Mouse (Mus musculus): Measurements from ENCODE around the gene Nthl1.
"Not testable (repeated sequence)": the region's sequence is repeated elsewhere in the genome, so short reads cannot be mapped to it uniquely, and the experiment has no call there.

The Nthl1 gene

DNA sequence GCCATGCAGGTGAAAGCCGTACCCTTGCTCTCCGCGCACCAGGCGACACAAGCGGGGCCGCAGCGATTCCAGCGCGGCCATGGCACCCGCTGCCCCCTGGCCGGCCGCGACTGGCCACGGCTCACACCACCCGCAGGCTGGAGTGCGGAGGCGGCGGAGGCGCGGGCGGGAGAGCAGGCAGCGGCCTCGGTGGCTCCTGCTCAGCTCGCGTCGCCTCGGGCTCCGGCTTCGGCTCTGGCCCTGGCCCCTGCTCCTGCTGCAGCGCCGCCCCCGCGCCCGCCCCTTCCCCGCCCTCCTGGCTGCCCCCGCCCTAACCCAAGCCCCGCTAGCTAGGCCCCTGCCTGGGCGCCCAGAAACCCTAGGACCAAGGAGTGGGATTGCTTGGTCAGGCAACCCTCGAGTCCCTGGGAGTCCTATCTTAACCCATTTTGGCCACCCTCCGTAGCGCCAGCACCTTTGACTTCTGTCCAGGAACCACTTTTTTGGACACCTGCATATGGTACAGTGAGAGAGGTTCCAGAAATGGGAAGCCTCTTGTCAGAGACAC is 17.7 kb downstream of the Nthl1 start, which contains the start of gene Slc9a3r2:
Gene Slc9a3r2, minus strand, starts transcription at position 258 of the 547 bp plus-strand sequence.
- peak; percentile 62 for DNase-seq (ENCODE audit: low spot score)

DNA sequence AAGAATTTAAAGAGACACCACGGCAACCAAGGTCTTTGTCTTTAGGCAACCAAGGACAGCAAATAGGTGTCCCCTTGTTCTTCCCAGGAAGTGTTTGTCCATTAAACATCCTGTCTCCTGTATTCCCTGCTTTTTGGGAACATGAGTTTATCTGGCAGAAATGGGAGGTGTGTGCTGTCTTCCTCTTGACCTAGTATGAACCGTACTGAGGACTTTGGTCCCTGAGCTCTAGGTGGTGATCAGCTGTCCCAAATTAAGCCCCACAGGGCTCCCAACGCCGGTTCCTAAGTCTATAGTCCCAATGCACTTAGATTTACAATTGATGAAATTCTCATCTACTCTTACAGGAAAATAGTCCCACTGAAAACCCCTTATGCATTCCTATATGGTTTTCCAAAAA is 18.3 kb downstream of the Nthl1 start:
- DNase-seq (ENCODE audit: low spot score) = no peak

DNA sequence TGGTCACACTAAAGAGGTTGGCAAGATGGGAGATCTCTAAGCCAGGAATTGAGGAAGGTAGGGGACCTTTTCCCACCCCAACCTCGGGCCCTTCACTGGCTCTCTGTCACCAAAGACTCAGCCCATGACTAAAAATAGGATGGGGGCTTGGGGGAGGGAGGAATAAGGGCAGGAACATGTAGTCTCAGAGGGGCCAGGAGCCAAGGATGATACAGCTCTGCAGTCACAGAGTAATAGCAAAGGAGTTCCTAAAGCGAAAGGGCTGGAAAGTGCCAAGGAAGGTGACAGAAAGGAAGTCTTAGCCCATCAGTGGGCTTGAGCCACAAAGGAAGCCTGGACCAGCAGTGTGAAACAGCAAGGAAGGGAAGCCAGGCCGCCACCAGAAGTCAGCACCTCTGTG is 19.4 kb downstream of the Nthl1 start:
- DNase-seq (ENCODE audit: low spot score) = no peak

GRCm38 (mm10) chr17:24653967-24654710 is 21.7 kb downstream of the Nthl1 start:
- DNase-seq (ENCODE audit: low spot score) = peak; percentile 81

DNA sequence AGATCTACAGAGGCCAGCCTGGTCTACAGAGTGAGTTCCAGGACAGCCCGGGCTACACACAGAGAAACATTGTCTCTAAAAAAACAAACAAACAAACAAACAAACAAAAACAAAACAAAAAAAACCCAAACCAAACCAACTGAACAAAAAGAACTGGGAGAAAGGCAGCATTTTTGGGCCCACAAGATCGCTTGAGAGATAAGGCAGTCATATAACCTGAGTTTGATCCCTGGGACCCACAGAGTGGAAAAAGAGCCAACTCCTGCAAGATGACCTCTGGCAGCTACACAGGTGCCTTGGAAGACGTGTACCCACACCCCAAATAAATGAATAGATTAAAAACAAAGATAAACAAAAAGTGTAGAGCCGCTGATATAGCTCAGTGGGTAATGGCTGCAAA is 22.5 kb downstream of the Nthl1 start:
- no peak for DNase-seq (ENCODE audit: low spot score)

DNA sequence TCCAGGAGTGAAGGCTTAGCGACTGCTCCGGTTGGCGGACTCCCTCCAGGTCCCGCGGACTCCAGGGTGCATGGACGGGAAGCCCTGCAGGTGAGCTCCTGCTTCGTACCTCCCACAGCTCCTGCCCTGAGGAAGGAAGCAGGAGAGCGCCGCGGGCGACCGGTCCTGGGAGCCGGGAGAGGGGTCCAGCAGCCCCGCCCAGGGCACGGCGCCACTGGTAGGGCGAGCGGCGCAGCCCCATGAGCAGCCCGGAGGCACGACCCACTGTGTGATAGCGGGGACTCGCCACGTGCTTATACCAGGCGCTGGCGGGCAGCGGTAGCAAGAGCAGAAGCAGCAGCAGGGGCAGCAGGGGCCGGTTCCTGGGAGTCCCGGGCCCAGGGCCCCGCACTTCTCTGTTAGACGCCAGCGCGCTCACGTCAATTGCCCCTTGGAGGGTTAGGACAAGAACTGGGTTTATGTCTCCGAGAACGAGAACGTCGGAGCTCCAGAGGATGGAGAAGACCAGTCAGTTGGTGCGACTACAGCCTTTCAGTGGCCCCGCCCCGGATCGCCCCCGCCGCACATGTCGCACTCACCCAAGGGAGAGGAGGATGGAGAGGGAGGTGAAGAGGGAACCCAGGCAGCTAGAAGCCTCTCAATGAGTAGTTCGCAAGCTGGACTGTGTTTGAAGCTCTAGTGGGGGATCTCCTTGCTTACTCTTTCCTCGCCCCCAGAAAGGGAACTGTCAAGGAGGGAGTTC is 25.7 kb downstream of the Nthl1 start, which contains the start of gene Npw:
Gene Npw, minus strand, starts transcription at position 441 of the 742 bp plus-strand sequence.
- DNase-seq (ENCODE audit: low spot score) = no peak

DNA sequence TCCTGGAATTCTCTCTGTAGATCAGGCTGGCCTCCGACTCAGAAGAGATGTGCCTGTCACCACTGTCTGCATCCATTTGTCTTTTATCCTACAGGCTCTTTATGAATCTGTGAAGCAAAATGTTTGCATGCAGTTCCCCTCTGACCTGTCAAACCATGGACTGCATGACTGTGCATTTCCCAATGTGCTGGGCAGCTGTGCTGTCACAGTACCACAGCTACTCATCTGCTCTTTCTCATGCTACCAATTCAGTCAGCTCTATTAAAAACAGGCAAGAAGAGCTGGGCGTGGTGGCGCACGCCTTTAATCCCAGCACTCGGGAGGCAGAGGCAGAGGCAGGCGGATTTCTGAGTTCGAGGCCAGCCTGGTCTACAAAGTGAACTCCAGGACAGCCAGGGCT is 34.5 kb downstream of the Nthl1 start:
- DNase-seq (ENCODE audit: low spot score) = not testable (repeated sequence)

GRCm38 (mm10) chr17:24667416-24667815 is 34.9 kb downstream of the Nthl1 start:
- peak; percentile 83 for DNase-seq (ENCODE audit: low spot score)

DNA sequence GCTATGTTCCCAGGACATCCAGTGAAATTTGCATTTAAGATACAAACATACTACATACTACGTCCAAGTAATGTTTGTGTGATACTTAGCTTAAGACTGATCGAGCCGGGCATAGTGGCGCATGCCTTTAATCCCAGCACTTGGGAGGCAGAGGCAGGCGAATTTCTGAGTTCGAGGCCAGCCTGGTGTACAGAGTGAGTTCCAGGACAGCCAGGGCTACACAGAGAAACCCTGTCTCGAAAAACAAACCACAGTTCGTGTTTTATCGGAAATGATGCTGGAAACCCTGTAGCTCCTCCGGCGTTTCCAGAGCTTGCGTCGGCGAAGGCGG is 36.7 kb downstream of the Nthl1 start:
- not testable (repeated sequence) for DNase-seq (ENCODE audit: low spot score)

DNA sequence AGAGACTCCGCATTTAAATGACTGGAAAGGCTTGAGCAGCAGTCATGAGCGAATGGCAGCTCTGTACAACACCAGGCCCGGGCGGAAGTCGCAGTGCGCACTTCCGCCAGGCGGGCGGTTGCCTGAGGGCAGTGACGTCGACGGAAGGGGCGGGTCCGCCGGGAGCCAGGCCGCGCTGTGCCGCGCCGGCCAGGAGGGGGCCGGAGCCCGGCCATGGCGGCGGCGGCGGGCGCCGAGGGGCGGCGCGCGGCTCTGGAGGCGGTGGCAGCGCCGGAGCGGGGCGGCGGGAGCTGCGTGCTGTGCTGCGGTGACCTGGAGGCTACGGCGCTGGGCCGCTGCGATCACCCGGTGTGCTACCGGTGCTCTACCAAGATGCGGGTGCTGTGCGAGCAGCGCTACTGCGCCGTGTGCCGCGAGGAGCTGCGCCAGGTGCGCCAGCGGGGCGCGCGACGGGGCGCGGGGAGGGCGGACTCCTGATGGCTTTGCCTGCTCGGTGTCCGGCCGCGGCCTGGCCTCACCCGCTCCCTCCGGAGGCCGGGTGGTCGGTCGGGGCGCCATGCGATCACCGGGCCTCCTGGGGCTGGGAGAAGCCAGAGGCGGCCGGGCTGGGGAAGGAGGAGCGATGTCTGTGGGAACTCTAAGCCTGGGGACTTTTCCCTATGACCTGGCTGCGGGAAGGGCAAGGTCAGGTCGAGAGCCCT is 37.2 kb downstream of the Nthl1 start, which contains the start of gene Zfp598:
Gene Zfp598, plus strand, starts transcription at position 143 of the 701 bp plus-strand sequence.
- peak; percentile 96 for DNase-seq (ENCODE audit: low spot score)

- no peak for DNase-seq (ENCODE audit: low spot score)
Observed at GRCm38 (mm10) chr17:24670246-24670844, 37.9 kb downstream of the Nthl1 start.

DNA sequence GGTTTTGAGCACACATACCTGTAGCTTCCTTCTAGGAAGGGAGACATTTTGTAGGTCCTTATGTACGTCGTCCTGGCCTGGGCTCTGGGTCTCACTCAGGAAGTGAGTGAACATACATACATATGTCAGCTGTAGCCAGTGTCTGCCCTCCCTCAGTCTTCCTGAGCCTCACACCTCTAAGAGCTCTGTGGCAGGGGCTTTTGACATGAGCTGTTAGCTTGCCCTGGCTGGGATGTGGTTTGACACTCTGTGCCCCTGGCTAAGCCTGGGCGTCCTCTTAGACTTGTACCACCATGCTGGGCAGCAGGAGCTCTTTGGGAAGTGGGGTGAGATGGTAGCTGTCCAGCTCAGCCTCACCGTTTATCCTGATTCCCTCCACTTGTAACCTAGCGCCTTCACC is 38.9 kb downstream of the Nthl1 start:
- no peak for DNase-seq (ENCODE audit: low spot score)

DNA sequence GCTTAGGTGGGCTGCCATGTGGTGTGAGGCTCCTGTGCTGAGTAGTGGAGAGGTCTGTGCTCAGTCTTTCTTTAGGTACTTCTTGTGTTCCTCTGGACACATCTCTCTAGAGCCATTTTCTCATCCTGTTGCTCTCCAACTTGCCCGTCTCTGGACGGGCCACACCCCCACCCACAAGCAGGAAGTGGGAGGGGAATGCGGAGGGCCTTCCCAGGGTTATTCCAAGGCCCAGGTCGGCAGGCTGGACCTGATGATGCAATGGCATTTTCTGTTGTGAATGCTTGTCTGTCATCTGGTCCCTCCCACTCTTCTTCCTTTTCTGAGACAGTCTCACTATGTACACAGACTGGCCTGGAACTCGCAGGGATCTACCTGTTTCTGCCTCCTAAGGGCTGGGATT is 39.7 kb downstream of the Nthl1 start:
- DNase-seq (ENCODE audit: low spot score) = peak; percentile 43

DNA sequence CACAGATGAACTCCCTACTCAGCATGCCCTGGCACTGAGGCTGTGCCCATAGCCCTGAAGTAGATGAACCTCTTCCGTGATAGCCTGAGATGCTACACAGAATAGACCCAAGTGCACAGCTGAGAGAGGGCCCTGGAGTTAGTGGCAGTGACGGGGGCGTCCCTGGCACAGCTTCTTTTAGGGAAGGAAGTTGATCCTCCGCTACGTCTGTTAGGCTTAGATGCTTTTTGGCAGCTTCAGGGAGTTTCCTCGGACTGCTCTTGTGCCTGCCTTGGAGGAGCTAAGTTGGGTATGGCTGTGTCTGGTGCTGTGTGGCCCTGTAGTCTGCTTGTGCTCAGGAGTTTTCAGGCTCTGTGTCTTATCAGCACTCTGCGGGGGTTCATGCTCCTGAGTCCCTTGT is 41.8 kb downstream of the Nthl1 start:
- no peak for DNase-seq (ENCODE audit: low spot score)

DNA sequence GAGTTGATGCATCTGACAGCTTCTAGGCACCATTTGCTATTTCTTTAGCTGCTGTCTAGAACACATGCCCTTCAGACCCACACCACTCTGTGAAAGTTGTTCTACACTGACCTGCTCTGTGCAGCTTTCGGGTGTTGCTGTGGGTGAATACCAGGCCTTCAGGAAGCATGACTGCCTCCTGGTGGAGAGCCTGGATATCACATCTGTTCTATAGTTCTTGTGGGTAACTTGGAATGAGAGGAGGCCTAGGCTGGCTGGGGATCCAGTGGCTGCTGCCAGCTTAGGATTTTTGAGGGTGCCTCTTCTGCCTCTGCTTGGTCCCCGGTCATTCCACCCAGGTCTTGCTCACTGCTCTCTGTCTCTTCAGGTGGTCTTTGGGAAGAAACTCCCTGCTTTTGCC is 43.7 kb downstream of the Nthl1 start:
- DNase-seq (ENCODE audit: low spot score) = peak; percentile 71

- DNase-seq (ENCODE audit: low spot score) = no peak
Observed at GRCm38 (mm10) chr17:24676877-24677276, 44.4 kb downstream of the Nthl1 start.

GRCm38 (mm10) chr17:24677500-24678080 is 45.1 kb downstream of the Nthl1 start:
- DNase-seq (ENCODE audit: low spot score) = no peak

GRCm38 (mm10) chr17:24686514-24686913 is 54.0 kb downstream of the Nthl1 start:
- no peak for DNase-seq (ENCODE audit: low spot score)

DNA sequence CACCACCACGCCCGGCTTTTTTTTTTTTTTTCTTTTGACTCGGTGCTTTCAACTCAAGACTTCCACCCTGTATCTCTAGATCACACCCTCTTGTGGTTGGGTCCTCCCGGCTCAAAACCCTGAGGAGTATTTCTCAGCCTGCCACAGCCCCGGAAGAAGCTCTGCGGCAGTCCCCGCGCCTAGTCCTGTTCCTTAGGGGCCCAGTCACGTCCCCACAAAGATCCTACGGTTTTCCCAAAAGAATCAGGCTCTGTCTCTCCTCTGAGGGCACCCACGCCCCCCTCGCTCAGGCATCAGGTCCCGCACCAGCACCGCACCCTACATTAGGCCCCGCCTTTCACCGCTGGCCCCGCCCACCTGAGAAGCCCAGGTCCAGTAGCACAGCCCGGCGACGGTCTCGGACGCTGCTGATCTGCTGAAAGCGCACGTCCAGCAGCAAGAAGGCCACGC is 54.7 kb downstream of the Nthl1 start:
- DNase-seq (ENCODE audit: low spot score) = peak; percentile 63

DNA sequence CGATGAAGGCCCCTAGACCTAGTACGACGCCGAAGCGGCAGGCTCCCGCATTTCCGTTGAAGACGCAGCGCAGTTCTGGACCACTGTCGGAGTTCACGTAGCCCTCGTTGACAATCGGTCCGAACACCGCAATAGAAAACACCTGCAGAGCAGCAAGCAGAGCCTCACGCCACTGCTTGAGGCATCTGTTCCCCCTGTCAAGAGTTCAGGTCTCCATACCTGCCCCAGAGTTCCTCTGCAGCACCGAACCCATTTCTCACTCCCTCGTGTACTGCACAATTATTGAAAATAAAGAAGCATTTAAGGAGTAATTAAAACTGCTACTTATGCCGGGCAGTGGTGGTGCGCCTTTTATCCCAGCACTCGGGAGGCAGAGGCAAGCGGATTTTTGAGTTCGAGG is 55.1 kb downstream of the Nthl1 start:
- DNase-seq (ENCODE audit: low spot score) = no peak

Data from urinary bladder, postnatal 14 days (tissue).